17 mouse cellular contexts compared by ENCODE assay signal in genomic region chr10:52748028-52748597, GRCm38 (mm10). TPM values are rescaled to one million over a fixed set of nuclear protein-coding genes. Genes with fewer than 3 reads are reported as not detected.
DNase-seq lines count a peak whose midpoint lies in the region; ATAC-seq and TF ChIP-seq lines count a peak whose summit lies in the region.
"Had no signal": no experiment of that assay in that cellular context is flagged by ENCODE, and none has a peak within 500 bp of the region (broad histone marks: within the 10 kb centered on the region; RNA-seq: fewer than 3 reads in every experiment).

No protein-coding gene starts in this region.

- no peak for TF ChIP-seq POLR2A in brain, embryonic 14.5 days (IDR thresholded peaks at IDR 0.05; ENCODE audit: borderline replicate concordance, extremely low read depth, insufficient read depth, insufficient read length, poor library complexity, severe bottlenecking)

- H3K9ac ChIP-seq in hindbrain, embryonic 13.5 days: no peak overlapping the region
- H3K9ac ChIP-seq in midbrain, embryonic 14.5 days (replicated peaks; ENCODE audit: low read length): no peak overlapping the region
- H3K9ac ChIP-seq: embryonic facial prominence, embryonic 12.5 days; heart, embryonic 12.5 days; intestine, embryonic 15.5 days; liver, embryonic 15.5 days had no signal

- ATAC-seq in hindbrain, embryonic 13.5 days (ENCODE audit: low FRiP score): peak; percentile 79
- peak; percentile 24; the same call in 1 of the 2 replicates for ATAC-seq in midbrain, embryonic 14.5 days (ENCODE audit: low FRiP score, low TSS enrichment)
- no peak for ATAC-seq in CD4-positive, CD25-positive, alpha-beta regulatory T cell, adult 4 months
- ATAC-seq: intestine, embryonic 15.5 days; lung, postnatal 0 days had no signal

- WGBS in hindbrain, embryonic 13.5 days: 39% methylated on average over 4 of the region's 4 CpGs
- WGBS in midbrain, embryonic 14.5 days: 47% methylated on average over 4 of the region's 4 CpGs

- H3K27me3 ChIP-seq in hindbrain, embryonic 13.5 days: no peaks in the 10 kb centered on the region
- no peaks in the 10 kb centered on the region for H3K27me3 ChIP-seq in midbrain, embryonic 14.5 days (ENCODE audit: control insufficient read depth, insufficient read depth, low read length)
- H3K27me3 ChIP-seq: embryonic facial prominence, embryonic 12.5 days; heart, embryonic 12.5 days; intestine, embryonic 15.5 days; liver, embryonic 15.5 days had no signal

- TF ChIP-seq CTCF in brain, embryonic 14.5 days (IDR thresholded peaks at IDR 0.05; ENCODE audit: borderline replicate concordance, extremely low read depth, insufficient read depth, insufficient read length): no peak

- DNase-seq in embryo, embryonic 10 days (ENCODE audit: low spot score): peak; percentile 8
- no peak for DNase-seq in embryo, embryonic 11 days
- peak; percentile 69 for DNase-seq in brain, embryonic 14.5 days (ENCODE audit: low read depth)
- DNase-seq in midbrain, embryonic 14.5 days: peak; percentile 16
- no peak for DNase-seq in thymus, postnatal 0 days (ENCODE audit: low spot score)
- no peak for DNase-seq in urinary bladder, postnatal 4 days (ENCODE audit: low spot score in 2 of 2)
- DNase-seq: cerebellum, postnatal 10 days; right cerebral cortex, postnatal 25 days; thymus, postnatal 4 days had no signal

- no peak overlapping the region for H3K4me3 ChIP-seq in hindbrain, embryonic 13.5 days
- no peak overlapping the region for H3K4me3 ChIP-seq in midbrain, embryonic 14.5 days (replicated peaks; ENCODE audit: low read depth, low read length)
- H3K4me3 ChIP-seq: embryonic facial prominence, embryonic 12.5 days; heart, embryonic 12.5 days; intestine, embryonic 15.5 days; liver, embryonic 15.5 days; myocyte had no signal

- H3K27ac ChIP-seq in hindbrain, embryonic 13.5 days: no peak overlapping the region
- no peak overlapping the region for H3K27ac ChIP-seq in midbrain, embryonic 14.5 days (replicated peaks; ENCODE audit: low read depth, low read length)
- H3K27ac ChIP-seq: embryonic facial prominence, embryonic 12.5 days; intestine, embryonic 15.5 days; liver, embryonic 15.5 days had no signal

- peaks cover 15% of the 10 kb centered on the region for H3K4me1 ChIP-seq in hindbrain, embryonic 13.5 days (replicated peaks)
- peaks cover 9% of the 10 kb centered on the region for H3K4me1 ChIP-seq in midbrain, embryonic 14.5 days (ENCODE audit: control insufficient read depth, insufficient read depth, low read length)
- H3K4me1 ChIP-seq: embryonic facial prominence, embryonic 12.5 days; heart, embryonic 12.5 days; intestine, embryonic 15.5 days; liver, embryonic 15.5 days had no signal

- no peaks in the 10 kb centered on the region for H3K36me3 ChIP-seq in hindbrain, embryonic 13.5 days
- no peaks in the 10 kb centered on the region for H3K36me3 ChIP-seq in midbrain, embryonic 14.5 days (ENCODE audit: control insufficient read depth, insufficient read depth, low read length)
- H3K36me3 ChIP-seq: embryonic facial prominence, embryonic 12.5 days; heart, embryonic 12.5 days; intestine, embryonic 15.5 days; liver, embryonic 15.5 days had no signal

- H3K9me3 ChIP-seq in hindbrain, embryonic 13.5 days: no peaks in the 10 kb centered on the region
- no peaks in the 10 kb centered on the region for H3K9me3 ChIP-seq in midbrain, embryonic 14.5 days (ENCODE audit: control insufficient read depth, low read length)
- H3K9me3 ChIP-seq: embryonic facial prominence, embryonic 12.5 days; heart, embryonic 12.5 days; intestine, embryonic 15.5 days; liver, embryonic 15.5 days had no signal

- no peak overlapping the region for H3K4me2 ChIP-seq in hindbrain, embryonic 13.5 days
- no peak overlapping the region for H3K4me2 ChIP-seq in midbrain, embryonic 14.5 days (ENCODE audit: low read length)
- H3K4me2 ChIP-seq: embryonic facial prominence, embryonic 12.5 days; heart, embryonic 12.5 days; intestine, embryonic 15.5 days; liver, embryonic 15.5 days had no signal

RNA-seq across cellular contexts. Expression of gene Slc35f1, which starts 57.8 kb away (rescaled TPM):
- 41.9 and 52.7 TPM in 2 replicates for polyA plus RNA-seq in brain, embryonic 14.5 days (2012; rRNA removed)
- polyA plus RNA-seq in hindbrain, embryonic 13.5 days (2015; fragmentation: Nextera tagmentation; extraction: Ambion mirVana): 28.9 and 31.6 TPM in 2 replicates
- 35.6 and 43.0 TPM in 2 replicates for polyA plus RNA-seq in midbrain, embryonic 14.5 days (2014; fragmentation: Nextera tagmentation; extraction: Ambion mirVana)
- 0.17 and 0.23 TPM in 2 replicates for polyA plus RNA-seq in thymus, postnatal 0 days (2015; fragmentation: Nextera tagmentation; extraction: Ambion mirVana)
- not detected for polyA plus RNA-seq in CD4-positive, CD25-positive, alpha-beta regulatory T cell, adult 4 months (2017; shearing (Covaris generic))
- polyA plus RNA-seq: myocyte had no signal

Comparison
In these comparisons a context has a peak if more than half of its experiments do, and no peak if none do; other contexts are left out.
1. DNase-seq: peak in embryo, embryonic 10 days (single experiment), brain, embryonic 14.5 days (single experiment) and midbrain, embryonic 14.5 days (single experiment); none in embryo, embryonic 11 days (single experiment), thymus, postnatal 0 days (single experiment) and urinary bladder, postnatal 4 days (0 of 2).
2. RNA of gene Slc35f1, which starts 57.8 kb away (polyA plus RNA-seq): 41.9 to 52.7 TPM in brain, embryonic 14.5 days, 35.6 to 43.0 TPM in midbrain, embryonic 14.5 days and 28.9 to 31.6 TPM in hindbrain, embryonic 13.5 days; 0.17 to 0.23 TPM in thymus, postnatal 0 days and not detected in CD4-positive, CD25-positive, alpha-beta regulatory T cell, adult 4 months; every median in the first group is over 10 times any median in the second.